8 mouse cellular contexts compared by ENCODE assay signal in genomic region chr4:78210878-78211528, GRCm38 (mm10). TPM values are rescaled to one million over a fixed set of nuclear protein-coding genes. Genes with fewer than 3 reads are reported as not detected.
DNase-seq lines count a peak whose midpoint lies in the region; ATAC-seq lines count a peak whose summit lies in the region.

No protein-coding gene starts in this region.

- peak; percentile 45 for DNase-seq in embryo, embryonic 10.5 days (ENCODE audit: low spot score)
- no peak for DNase-seq in embryo, embryonic 10 days (ENCODE audit: low spot score)
- peak; percentile 57 for DNase-seq in right cerebral cortex, adult 18-20 months
- DNase-seq in right cerebral cortex, postnatal 14 days, result no peak
- DNase-seq in mesoderm, embryonic 11.5 days (ENCODE audit: low read depth, low spot score), result peak; percentile 1
- DNase-seq in gastrocnemius, postnatal 4 days (ENCODE audit: low spot score in 2 of 2), result no peak

- ATAC-seq in megakaryocyte progenitor cell, adult 5-6 weeks (replicated peaks; ENCODE audit: poor library complexity), result no peak
- ATAC-seq in erythroid progenitor cell, adult 5-6 weeks (replicated peaks; ENCODE audit: low FRiP score, poor library complexity, severe bottlenecking), result no peak

RNA-seq across cellular contexts. Expression of gene Ptprd, which starts 0.8 kb away (rescaled TPM):
- not detected in 2 replicates for total RNA-seq in megakaryocyte progenitor cell, adult 5-6 weeks (2015)
- total RNA-seq in megakaryocyte progenitor cell, adult 5-6 weeks (2017), result not detected in 2 replicates
- not detected in 2 replicates for total RNA-seq in erythroid progenitor cell, adult 5-6 weeks (2015; ENCODE audit: low replicate concordance)
- 0.90 TPM in 1 of 2 replicates, not detected in the other for total RNA-seq in erythroid progenitor cell, adult 5-6 weeks (2017; ENCODE audit: low replicate concordance)
- total RNA-seq in gastrocnemius, postnatal 4 days (2021), result 10 to 100 TPM; 87.1 to 88.0 TPM

Comparison
In these comparisons a context has a peak if more than half of its experiments do, and no peak if none do; other contexts are left out.
1. DNase-seq: peak in embryo, embryonic 10.5 days (single experiment), right cerebral cortex, adult 18-20 months (single experiment) and mesoderm, embryonic 11.5 days (single experiment); none in embryo, embryonic 10 days (single experiment), right cerebral cortex, postnatal 14 days (single experiment) and gastrocnemius, postnatal 4 days (0 of 2).
2. RNA of gene Ptprd, which starts 0.8 kb away (total RNA-seq): 87.1 to 88.0 TPM in gastrocnemius, postnatal 4 days; not detected in megakaryocyte progenitor cell, adult 5-6 weeks and 0.90 TPM in erythroid progenitor cell, adult 5-6 weeks; every median in the first group is over 10 times any median in the second.